Mouse (Mus musculus) stomach, embryonic 14.5 days (tissue): ENCODE measurements at regions not wholly inside any gene's neighbourhood (a gene's known extent, or its start where the extent isn't known, plus 50 kb on each side); places are given as distances from the start of the nearest gene placed in this dataset.

ENCODE experiments used
- ATAC-seq: fragments of 200-750 bp; cut with Nextera tagmentation; 2 replicates; pipeline ENCODE4 v1.8.0; 2017; ENCODE audit warnings: low read depth, moderate TSS enrichment; ENCODE audit not compliant: insufficient number of reproducible peaks, insufficient read depth, low FRiP score
- H3K27ac ChIP-seq: fragments of 300-500 bp; sonication (generic); 2 replicates; pipeline ENCODE4 v1.5.1; 2014; ENCODE audit warnings: mild to moderate bottlenecking, low read length, moderate library complexity, mixed read lengths
- H3K27me3 ChIP-seq: fragments of 300-500 bp; sonication (generic); 2 replicates; pipeline ENCODE4 v1.6.1; 2014; ENCODE audit warnings: low read length, control low read depth, mixed read lengths; ENCODE audit not compliant: control insufficient read depth, insufficient read depth
- H3K36me3 ChIP-seq: fragments of 300-500 bp; sonication (generic); 2 replicates; pipeline ENCODE4 v1.6.1; 2014; ENCODE audit warnings: mild to moderate bottlenecking, control low read depth, low read length, moderate library complexity, mixed read lengths; ENCODE audit not compliant: control insufficient read depth, insufficient read depth
- H3K4me1 ChIP-seq: fragments of 300-500 bp; sonication (generic); 2 replicates; pipeline ENCODE4 v1.6.1; 2014; ENCODE audit warnings: low read length, control low read depth, mixed read lengths; ENCODE audit not compliant: control insufficient read depth, insufficient read depth
- H3K4me2 ChIP-seq: fragments of 300-500 bp; sonication (generic); replicated peaks from 2 replicates; pipeline ENCODE4 v1.6.1; 2014; ENCODE audit warnings: low read depth, low read length, control low read depth
- H3K4me3 ChIP-seq: fragments of 300-500 bp; sonication (generic); 2 replicates; pipeline ENCODE4 v1.5.1; 2014; ENCODE audit warnings: low read depth, low read length, control low read depth
- H3K9ac ChIP-seq: fragments of 300-500 bp; sonication (generic); replicated peaks from 2 replicates; pipeline ENCODE4 v1.6.1; 2014; ENCODE audit warnings: low read depth, mild to moderate bottlenecking, control low read depth, low read length, moderate library complexity, mixed read lengths
- H3K9me3 ChIP-seq: fragments of 300-500 bp; sonication (generic); 2 replicates; pipeline ENCODE4 v1.6.1; 2016; ENCODE audit warnings: low read depth, low read length, control low read depth; ENCODE audit not compliant: control insufficient read depth
- WGBS: fragments of 180-500 bp; shearing (Covaris S2); extraction: QIAGEN DNeasy Blood & Tissue Kit; methylation state at CpG from one replicate; pipeline ENCODE4 v1.1.7; 2014; 5-methylcytosine and 5-hydroxymethylcytosine counted together

GRCm38 (mm10) chr12:70742836-70743235, 82.5 kb upstream of the Frmd6 start:
- no peak overlapping the region for H3K4me2 ChIP-seq
- ATAC-seq = no peak
- H3K36me3 ChIP-seq = no peaks in the 10 kb centered on the region
- H3K9me3 ChIP-seq = no peaks in the 10 kb centered on the region
- H3K9ac ChIP-seq = no peak overlapping the region
- no peak overlapping the region for H3K4me3 ChIP-seq
- no peaks in the 10 kb centered on the region for H3K27me3 ChIP-seq
- no peaks in the 10 kb centered on the region for H3K4me1 ChIP-seq
- 63% methylated on average over 3 of the region's 3 CpGs for WGBS
- H3K27ac ChIP-seq = no peak overlapping the region

DNA sequence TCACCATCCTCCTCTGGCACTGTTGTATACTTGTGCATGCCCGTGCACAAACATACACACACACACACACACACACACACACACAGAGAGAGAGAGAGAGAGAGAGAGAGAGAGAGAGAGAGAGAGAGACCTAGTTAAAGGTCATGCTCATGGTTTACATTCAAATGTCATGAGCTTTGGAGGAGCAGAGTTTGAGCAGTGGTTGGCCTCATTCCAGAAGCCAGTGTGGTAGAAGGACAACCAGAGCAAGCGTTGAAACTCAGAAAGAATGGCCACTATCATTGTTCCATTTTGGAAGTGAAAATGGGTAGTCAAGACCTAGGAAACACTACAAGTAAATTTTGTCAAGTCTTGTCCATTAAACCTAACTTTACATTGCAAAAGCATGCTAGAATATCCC, 79.6 kb upstream of the Frmd6 start:
- H3K4me3 ChIP-seq = no peak overlapping the region
- 66% methylated on average over 2 of the region's 2 CpGs for WGBS
- no peak overlapping the region for H3K9ac ChIP-seq
- H3K4me1 ChIP-seq = no peaks in the 10 kb centered on the region
- no peaks in the 10 kb centered on the region for H3K36me3 ChIP-seq
- no peak overlapping the region for H3K4me2 ChIP-seq
- no peaks in the 10 kb centered on the region for H3K9me3 ChIP-seq
- no peak for ATAC-seq
- H3K27ac ChIP-seq = no peak overlapping the region
- no peaks in the 10 kb centered on the region for H3K27me3 ChIP-seq

DNA sequence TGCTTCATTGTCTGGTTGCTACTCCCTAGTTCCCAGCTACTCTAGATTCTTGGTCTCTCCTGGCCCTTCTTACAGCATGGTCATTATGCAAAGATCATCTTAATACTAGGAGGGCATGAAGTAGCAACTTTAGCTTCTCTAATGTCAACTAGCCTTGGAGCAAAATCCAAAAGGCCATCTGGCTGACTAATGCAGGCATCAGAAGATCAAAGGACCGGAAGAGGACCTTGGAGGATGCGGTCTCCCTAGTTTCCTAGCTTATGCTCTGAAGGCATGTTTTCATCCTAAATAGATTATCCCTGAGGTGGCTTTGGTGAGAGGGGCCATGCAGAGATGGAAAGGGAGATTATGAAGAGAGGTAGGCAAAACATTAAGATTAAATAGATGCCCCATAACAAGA, 75.7 kb upstream of the Frmd6 start:
- Histone ChIP-seq H3K9ac (no peak overlapping the region), H3K27ac (no peak overlapping the region), H3K4me3 (no peak overlapping the region), H3K9me3 (no peaks in the 10 kb centered on the region), H3K27me3 (no peaks in the 10 kb centered on the region), H3K4me2 (no peak overlapping the region), H3K4me1 (peaks cover 9% of the 10 kb centered on the region; the same call in 1 of the 2 replicates), H3K36me3 (no peaks in the 10 kb centered on the region)
- ATAC-seq = no peak
- 69% methylated on average over 2 of the region's 2 CpGs for WGBS

DNA sequence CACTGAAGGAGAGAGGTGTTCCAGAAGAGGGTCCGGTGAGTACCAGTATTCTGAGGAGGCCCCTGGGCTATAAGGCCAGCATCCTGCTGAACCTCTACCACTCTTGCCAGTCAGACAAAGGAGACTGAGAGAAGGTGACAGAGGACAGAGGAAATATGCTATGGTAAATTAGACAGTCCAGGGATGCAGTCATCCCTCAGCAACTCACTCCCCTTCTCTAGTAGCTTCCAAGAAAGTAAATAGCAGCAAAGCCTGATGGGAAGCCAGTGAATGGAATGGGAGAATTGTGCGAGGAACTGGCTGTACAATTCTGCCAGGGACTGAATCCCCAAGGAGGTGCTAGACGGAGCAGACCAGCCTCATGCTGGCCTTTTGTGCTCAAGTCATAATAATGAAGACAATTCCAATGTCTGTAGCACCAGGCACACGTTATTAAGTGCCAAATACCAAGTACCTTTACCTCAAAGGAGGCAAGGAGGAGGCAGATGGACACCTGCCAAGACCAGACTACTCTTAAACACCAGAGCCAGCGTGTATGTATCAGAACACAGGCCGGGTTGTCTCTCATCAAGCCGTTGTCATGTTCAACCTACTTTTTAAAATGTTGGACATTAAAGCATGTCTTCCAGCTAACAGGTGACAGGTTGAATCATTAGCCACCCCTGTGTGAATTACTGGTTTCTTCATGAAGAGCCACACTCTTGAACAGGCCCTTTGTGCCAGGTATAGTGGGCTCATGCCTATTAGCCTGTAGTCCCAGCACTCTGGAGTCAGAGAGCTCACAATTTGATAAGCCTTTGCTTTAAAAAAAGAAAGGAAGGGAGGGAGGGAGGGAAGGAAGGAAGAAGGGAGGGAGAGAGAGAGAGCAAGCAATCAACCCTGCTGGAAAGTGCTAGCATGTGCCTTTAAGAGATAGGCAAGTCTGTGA, 74.4 kb upstream of the Frmd6 start:
- no peak for ATAC-seq
- Histone ChIP-seq H3K27ac (no peak overlapping the region), H3K36me3 (no peaks in the 10 kb centered on the region), H3K9me3 (no peaks in the 10 kb centered on the region), H3K27me3 (no peaks in the 10 kb centered on the region), H3K4me3 (no peak overlapping the region), H3K9ac (no peak overlapping the region), H3K4me2 (no peak overlapping the region), H3K4me1 (peaks cover 9% of the 10 kb centered on the region; the same call in 1 of the 2 replicates)
- 82% methylated on average over 7 of the region's 7 CpGs for WGBS

- Histone ChIP-seq H3K36me3 (no peaks in the 10 kb centered on the region), H3K4me1 (peaks cover 9% of the 10 kb centered on the region; the same call in 1 of the 2 replicates), H3K4me3 (no peak overlapping the region), H3K27me3 (no peaks in the 10 kb centered on the region), H3K9me3 (no peaks in the 10 kb centered on the region), H3K4me2 (0 out of 2 replicates have a peak overlapping the region, but pooled peaks have one; percentile 8), H3K27ac (peak overlapping the region; percentile 56), H3K9ac (no peak overlapping the region)
- 15% methylated on average over 11 of the region's 11 CpGs for WGBS
- peak; percentile 33; the same call in 1 of the 2 replicates for ATAC-seq
These were observed 72.9 kb upstream of the Frmd6 start for GRCm38 (mm10) chr12:70752266-70752910.

DNA sequence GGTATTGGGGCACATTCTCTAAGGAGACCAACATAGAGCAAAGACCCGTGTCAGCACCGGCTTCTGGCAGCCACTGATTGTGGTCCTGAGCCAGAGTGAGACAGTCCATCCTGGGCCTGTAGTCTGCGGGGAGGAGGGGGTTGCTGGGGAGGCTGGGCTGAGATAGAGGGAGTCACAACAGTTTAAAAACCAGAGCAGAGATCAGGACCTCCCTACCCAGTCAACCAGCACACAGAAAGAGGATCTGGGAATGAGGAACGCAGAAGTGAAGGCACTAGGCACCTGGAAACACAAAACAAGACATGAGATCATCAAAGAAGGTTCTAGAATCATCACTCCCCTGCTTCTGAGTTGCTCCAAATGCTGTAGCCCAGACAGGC, 72.4 kb upstream of the Frmd6 start:
- H3K4me2 ChIP-seq = no peak overlapping the region
- 0 out of 2 replicates have a peak overlapping the region, but pooled peaks have one; percentile 1 for H3K27ac ChIP-seq
- ATAC-seq = peak; percentile 4; the same call in 1 of the 2 replicates
- WGBS = 55% methylated on average over 4 of the region's 4 CpGs
- peaks cover 9% of the 10 kb centered on the region; the same call in 1 of the 2 replicates for H3K4me1 ChIP-seq
- H3K4me3 ChIP-seq = no peak overlapping the region
- H3K27me3 ChIP-seq = no peaks in the 10 kb centered on the region
- H3K36me3 ChIP-seq = no peaks in the 10 kb centered on the region
- no peaks in the 10 kb centered on the region for H3K9me3 ChIP-seq
- no peak overlapping the region for H3K9ac ChIP-seq

DNA sequence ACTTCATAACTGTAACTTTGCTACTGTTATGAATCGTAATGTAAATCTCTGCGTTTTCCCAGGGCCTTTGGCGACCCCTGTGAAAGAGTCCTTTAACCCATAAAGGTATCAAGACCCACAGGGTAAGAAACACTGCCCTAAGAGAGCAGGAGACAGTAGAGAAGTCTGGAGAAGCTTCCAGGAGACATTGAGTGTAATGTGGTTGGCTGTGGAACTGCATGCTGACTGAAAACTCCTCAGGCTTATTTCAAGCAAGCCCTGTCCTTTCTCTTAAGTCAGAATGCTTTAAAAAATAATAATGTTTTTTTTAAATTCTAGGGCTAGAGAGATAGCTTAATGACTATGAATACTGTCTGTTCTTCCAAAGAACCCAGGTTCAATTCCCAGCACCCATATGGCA, 71.9 kb upstream of the Frmd6 start:
- no peaks in the 10 kb centered on the region for H3K27me3 ChIP-seq
- 0 out of 2 replicates have a peak, but pooled peaks have one; percentile 23 for ATAC-seq
- H3K9ac ChIP-seq = no peak overlapping the region
- no peak overlapping the region for H3K27ac ChIP-seq
- peaks cover 9% of the 10 kb centered on the region; the same call in 1 of the 2 replicates for H3K4me1 ChIP-seq
- WGBS = 85% methylated on average over 3 of the region's 3 CpGs
- H3K36me3 ChIP-seq = no peaks in the 10 kb centered on the region
- no peaks in the 10 kb centered on the region for H3K9me3 ChIP-seq
- H3K4me2 ChIP-seq = no peak overlapping the region
- H3K4me3 ChIP-seq = no peak overlapping the region

GRCm38 (mm10) chr12:70758080-70758479, 67.2 kb upstream of the Frmd6 start:
- H3K36me3 ChIP-seq = no peaks in the 10 kb centered on the region
- H3K27ac ChIP-seq = no peak overlapping the region
- 87% methylated on average over 6 of the region's 6 CpGs for WGBS
- no peaks in the 10 kb centered on the region for H3K9me3 ChIP-seq
- no peaks in the 10 kb centered on the region for H3K4me1 ChIP-seq
- H3K4me2 ChIP-seq = no peak overlapping the region
- H3K4me3 ChIP-seq = no peak overlapping the region
- no peaks in the 10 kb centered on the region for H3K27me3 ChIP-seq
- no peak overlapping the region for H3K9ac ChIP-seq
- ATAC-seq = no peak
